Mouse (Mus musculus): ENCODE data around the gene Scyl1. TPM values are rescaled to one million over a fixed set of nuclear protein-coding genes. Genes with fewer than 3 reads are reported as not detected.

The Scyl1 gene
- polyA plus RNA-seq, 1 experiment from 2014 or later: 70.4 TPM

GRCm38 (mm10) chr19:5810103-5810839, 39.1 kb upstream of the Scyl1 start:
- no peak overlapping the region for H3K9ac ChIP-seq
- no peak for ATAC-seq (ENCODE audit: low FRiP score, low read depth)
- H3K4me1 ChIP-seq: peaks cover 54% of the 10 kb centered on the region
- H3K4me3 ChIP-seq: no peak overlapping the region
- H3K9me3 ChIP-seq: no peaks in the 10 kb centered on the region
- no peak overlapping the region; the same call in 1 of the 2 replicates for H3K4me2 ChIP-seq (replicated peaks)
- no peaks in the 10 kb centered on the region for H3K36me3 ChIP-seq
- peak overlapping the region; percentile 57; the same call in 1 of the 2 replicates for H3K27ac ChIP-seq
- 46% methylated on average over 11 of the region's 11 CpGs for WGBS
- no peaks in the 10 kb centered on the region for H3K27me3 ChIP-seq (replicated peaks)

- Histone ChIP-seq H3K36me3 (no peaks in the 10 kb centered on the region), H3K4me3 (no peak overlapping the region), H3K9ac (no peak overlapping the region), H3K4me2 (replicated peaks) (no peak overlapping the region), H3K27me3 (replicated peaks) (no peaks in the 10 kb centered on the region), H3K4me1 (peaks cover 59% of the 10 kb centered on the region), H3K27ac (no peak overlapping the region), H3K9me3 (no peaks in the 10 kb centered on the region)
- no peak for ATAC-seq (ENCODE audit: low FRiP score, low read depth)
- 52% methylated on average over 7 of the region's 7 CpGs for WGBS
Measured at GRCm38 (mm10) chr19:5809712-5810089, 38.5 kb upstream of the Scyl1 start.

GRCm38 (mm10) chr19:5808955-5809711, 37.9 kb upstream of the Scyl1 start:
- WGBS: 67% methylated on average over 14 of the region's 14 CpGs
- Histone ChIP-seq H3K4me2 (replicated peaks) (no peak overlapping the region), H3K9me3 (no peaks in the 10 kb centered on the region), H3K27me3 (replicated peaks) (no peaks in the 10 kb centered on the region), H3K36me3 (no peaks in the 10 kb centered on the region), H3K9ac (no peak overlapping the region), H3K27ac (no peak overlapping the region), H3K4me3 (no peak overlapping the region), H3K4me1 (peaks cover 65% of the 10 kb centered on the region)
- ATAC-seq (ENCODE audit: low FRiP score, low read depth): no peak

- ATAC-seq (ENCODE audit: low FRiP score, low read depth): no peak
- Histone ChIP-seq H3K4me3 (no peak overlapping the region), H3K9ac (no peak overlapping the region), H3K4me1 (peaks cover 67% of the 10 kb centered on the region), H3K9me3 (no peaks in the 10 kb centered on the region), H3K27ac (no peak overlapping the region), H3K36me3 (no peaks in the 10 kb centered on the region), H3K4me2 (replicated peaks) (no peak overlapping the region), H3K27me3 (replicated peaks) (no peaks in the 10 kb centered on the region)
- WGBS: 67% methylated on average over 3 of the region's 3 CpGs
Measured at GRCm38 (mm10) chr19:5807740-5808139, 36.5 kb upstream of the Scyl1 start.

GRCm38 (mm10) chr19:5806809-5807205, 35.6 kb upstream of the Scyl1 start:
- Histone ChIP-seq H3K4me3 (no peak overlapping the region), H3K27me3 (replicated peaks) (no peaks in the 10 kb centered on the region), H3K9me3 (no peaks in the 10 kb centered on the region), H3K4me1 (peaks cover 58% of the 10 kb centered on the region), H3K27ac (no peak overlapping the region), H3K4me2 (replicated peaks) (0 out of 2 replicates have a peak overlapping the region, but pooled peaks have one; percentile 5), H3K9ac (no peak overlapping the region), H3K36me3 (no peaks in the 10 kb centered on the region)
- no peak for ATAC-seq (ENCODE audit: low FRiP score, low read depth)
- 18% methylated on average over 6 of the region's 6 CpGs for WGBS

- WGBS: 3% methylated on average over 8 of the region's 8 CpGs
- Histone ChIP-seq H3K4me3 (no peak overlapping the region), H3K4me1 (peaks cover 52% of the 10 kb centered on the region), H3K9ac (0 out of 2 replicates have a peak overlapping the region, but pooled peaks have one; percentile 5), H3K4me2 (replicated peaks) (peak overlapping the region; percentile 18; the same call in 1 of the 2 replicates), H3K27ac (peak overlapping the region; percentile 57), H3K36me3 (no peaks in the 10 kb centered on the region), H3K27me3 (replicated peaks) (no peaks in the 10 kb centered on the region), H3K9me3 (no peaks in the 10 kb centered on the region)
- ATAC-seq (ENCODE audit: low FRiP score, low read depth): no peak
Measured at GRCm38 (mm10) chr19:5806051-5806808, 35.0 kb upstream of the Scyl1 start.

- 28% methylated on average over 8 of the region's 8 CpGs for WGBS
- no peaks in the 10 kb centered on the region for H3K27me3 ChIP-seq (replicated peaks)
Measured at GRCm38 (mm10) chr19:5804371-5804899, 33.2 kb upstream of the Scyl1 start.

GRCm38 (mm10) chr19:5803881-5804279, 32.7 kb upstream of the Scyl1 start:
- no peaks in the 10 kb centered on the region for H3K9me3 ChIP-seq
- peaks cover 2% of the 10 kb centered on the region; the same call in 1 of the 2 replicates for H3K36me3 ChIP-seq
- H3K4me2 ChIP-seq (replicated peaks): peak overlapping the region; percentile 97
- under 1% methylated on average over 16 of the region's 16 CpGs for WGBS
- peak overlapping the region; percentile 98 for H3K27ac ChIP-seq
- H3K9ac ChIP-seq: peak overlapping the region; percentile 94
- H3K27me3 ChIP-seq (replicated peaks): no peaks in the 10 kb centered on the region
- peak overlapping the region; percentile 47 for H3K4me3 ChIP-seq
- H3K4me1 ChIP-seq: peaks cover 32% of the 10 kb centered on the region
- ATAC-seq (ENCODE audit: low FRiP score, low read depth): no peak

More at GRCm38 (mm10) chr19:5804371-5804899, 33.2 kb upstream of the Scyl1 start:
- Histone ChIP-seq H3K9ac (peak overlapping the region; percentile 94; the same call in 1 of the 2 replicates), H3K4me2 (replicated peaks) (peak overlapping the region; percentile 97), H3K36me3 (no peaks in the 10 kb centered on the region), H3K4me3 (no peak overlapping the region), H3K27ac (peak overlapping the region; percentile 98), H3K4me1 (peaks cover 35% of the 10 kb centered on the region), H3K9me3 (no peaks in the 10 kb centered on the region)
- ATAC-seq (ENCODE audit: low FRiP score, low read depth): no peak

- under 1% methylated on average over 67 of the region's 67 CpGs for WGBS
- peak; percentile 98 for ATAC-seq (ENCODE audit: low FRiP score, low read depth)
- H3K9me3 ChIP-seq: no peaks in the 10 kb centered on the region
- peaks cover 6% of the 10 kb centered on the region; the same call in 1 of the 2 replicates for H3K36me3 ChIP-seq
- peak overlapping the region; percentile 47 for H3K4me3 ChIP-seq
- H3K9ac ChIP-seq: peak overlapping the region; percentile 94
- peak overlapping the region; percentile 98 for H3K27ac ChIP-seq
- peak overlapping the region; percentile 97 for H3K4me2 ChIP-seq (replicated peaks)
- peaks cover 29% of the 10 kb centered on the region for H3K4me1 ChIP-seq
- no peaks in the 10 kb centered on the region for H3K27me3 ChIP-seq (replicated peaks)
Measured at GRCm38 (mm10) chr19:5803041-5803880, 32.0 kb upstream of the Scyl1 start.

GRCm38 (mm10) chr19:5802787-5803040, 31.5 kb upstream of the Scyl1 start:
- Histone ChIP-seq H3K4me3 (peak overlapping the region; percentile 92), H3K36me3 (peaks cover 11% of the 10 kb centered on the region), H3K4me1 (peaks cover 30% of the 10 kb centered on the region), H3K4me2 (replicated peaks) (peak overlapping the region; percentile 97), H3K9me3 (no peaks in the 10 kb centered on the region), H3K27me3 (replicated peaks) (no peaks in the 10 kb centered on the region), H3K27ac (peak overlapping the region; percentile 98), H3K9ac (peak overlapping the region; percentile 94)
- WGBS: under 1% methylated on average over 4 of the region's 4 CpGs
- ATAC-seq (ENCODE audit: low FRiP score, low read depth): no peak
